Mouse (Mus musculus) left cerebral cortex, adult 2 months (tissue): ENCODE measurements around the gene Plxna4. TPM values are rescaled to one million over a fixed set of nuclear protein-coding genes. Genes with fewer than 3 reads are reported as not detected.

Experiments used
- DNase-seq, 2 experiments: peaks; one replicate each; pipeline ENCODE4 v3.0.0; 2021 to 2022; ENCODE audit warnings: low spot score in 2 of 2, mixed read lengths in 1 of 2; ENCODE audit errors: extremely low spot score in 1 of 2
- H3K27ac ChIP-seq: fragments of 200-600 bp; 2 replicates; pipeline ENCODE4 v1.8.1; 2022
- H3K4me3 ChIP-seq: fragments of 200-600 bp; 2 replicates; pipeline ENCODE4 v1.8.1; 2022
- CTCF ChIP-seq: fragments of 200-600 bp; IDR thresholded peaks from 2 replicates; pipeline ENCODE4 v1.8.1; 2022; ENCODE audit warnings: antibody characterized with exemption, mild to moderate bottlenecking, moderate library complexity
- intact Hi-C: fragments of 180-260 bp; cut with DNase I; formaldehyde crosslinking; loops from one replicate; pipeline ENCODE4 v1.15.1; 2025
- total RNA-seq, 2 experiments: library from RNA; stranded (reverse); gene quantifications; 2 replicates each; pipeline ENCODE4 v1.2.3; 2021

The Plxna4 gene
- total RNA-seq, 2 experiments from 2014 or later = 70.2 to 71.6 TPM

DNA sequence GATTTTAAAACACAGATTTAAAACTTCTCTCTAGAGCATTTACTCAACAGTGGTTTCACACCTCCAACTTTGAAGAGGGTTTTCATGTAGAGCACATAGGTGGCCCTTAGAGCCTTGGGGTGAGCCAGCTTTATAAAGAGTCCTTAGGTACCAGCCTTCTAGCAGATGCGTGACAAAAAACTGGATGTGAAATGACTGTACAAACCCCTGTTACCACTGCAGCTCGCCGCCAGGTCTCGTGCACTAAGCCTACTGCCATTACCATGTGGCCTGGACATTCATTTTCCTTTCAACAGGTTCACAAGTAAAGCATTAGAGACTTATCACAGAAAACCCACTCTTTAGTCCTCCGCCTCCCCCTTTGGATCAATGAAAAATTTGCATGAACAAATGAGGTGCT is 261.6 kb downstream of the Plxna4 start:
- no peak for DNase-seq
- TF ChIP-seq CTCF = no peak
- intact Hi-C loops = loop anchor here (5.0 kb wide), 1 partner anchor 664 kb away; no protein-coding TSS in a partner anchor
- H3K27ac ChIP-seq = no peak overlapping the region
- H3K4me3 ChIP-seq = no peak overlapping the region

DNA sequence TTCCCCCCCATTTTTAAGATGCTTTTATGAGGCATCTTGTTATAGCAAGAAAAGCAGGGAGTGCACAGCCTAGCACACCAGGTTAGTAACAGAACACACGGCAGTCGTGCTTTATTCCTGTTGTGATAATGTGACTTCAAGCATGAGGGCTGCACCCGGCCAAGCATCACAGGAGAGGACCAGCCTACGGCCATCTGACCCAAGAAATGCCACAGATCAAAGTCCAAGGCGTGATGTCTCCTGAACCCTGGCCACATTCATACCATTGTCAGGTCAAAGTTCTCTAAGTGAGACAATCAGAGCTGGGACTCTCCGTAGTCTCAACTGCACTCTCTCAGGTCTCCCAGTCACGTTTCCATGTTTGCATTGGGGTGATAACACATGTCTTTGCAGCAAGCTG is 262.1 kb downstream of the Plxna4 start:
- no peak overlapping the region for H3K4me3 ChIP-seq
- DNase-seq = no peak
- intact Hi-C loops = loop anchor here (5.0 kb wide), 1 partner anchor 664 kb away; no protein-coding TSS in a partner anchor

DNA sequence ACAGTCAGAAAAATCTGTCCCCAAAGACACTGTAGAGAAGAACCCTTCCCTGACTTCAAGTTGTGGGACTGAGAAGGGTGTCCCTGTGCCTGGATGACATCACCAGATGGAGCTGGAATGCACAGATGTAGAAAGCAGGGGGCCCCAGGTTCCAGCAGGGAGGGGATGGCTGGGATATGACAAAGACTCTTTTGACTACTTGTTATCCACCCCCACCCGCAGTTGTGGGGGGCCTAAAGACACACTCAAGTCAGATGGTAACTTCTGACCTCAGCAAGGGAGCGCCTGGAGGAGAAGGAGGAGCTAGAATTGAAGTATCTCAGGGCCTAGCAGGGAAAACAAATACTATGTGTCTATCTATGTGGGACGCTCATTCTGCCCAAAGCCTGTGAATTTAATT is 266.8 kb downstream of the Plxna4 start:
- TF ChIP-seq CTCF = no peak

More for the DNA sequence above, 262.1 kb downstream of the Plxna4 start:
- no peak for TF ChIP-seq CTCF
- no peak overlapping the region for H3K27ac ChIP-seq

GRCm38 (mm10) chr6:32320254-32320653 is 267.7 kb downstream of the Plxna4 start:
- peak; percentile 50 for TF ChIP-seq CTCF
- DNase-seq = no peak
- H3K27ac ChIP-seq = no peak overlapping the region
- no peak overlapping the region for H3K4me3 ChIP-seq
- intact Hi-C loops = loop anchor here (1.0 kb wide), 1 partner anchor 382 kb away; no protein-coding TSS in a partner anchor

More for the DNA sequence above, 266.8 kb downstream of the Plxna4 start:
- H3K27ac ChIP-seq = no peak overlapping the region
- intact Hi-C loops = no loop called here
- no peak for DNase-seq
- H3K4me3 ChIP-seq = no peak overlapping the region

DNA sequence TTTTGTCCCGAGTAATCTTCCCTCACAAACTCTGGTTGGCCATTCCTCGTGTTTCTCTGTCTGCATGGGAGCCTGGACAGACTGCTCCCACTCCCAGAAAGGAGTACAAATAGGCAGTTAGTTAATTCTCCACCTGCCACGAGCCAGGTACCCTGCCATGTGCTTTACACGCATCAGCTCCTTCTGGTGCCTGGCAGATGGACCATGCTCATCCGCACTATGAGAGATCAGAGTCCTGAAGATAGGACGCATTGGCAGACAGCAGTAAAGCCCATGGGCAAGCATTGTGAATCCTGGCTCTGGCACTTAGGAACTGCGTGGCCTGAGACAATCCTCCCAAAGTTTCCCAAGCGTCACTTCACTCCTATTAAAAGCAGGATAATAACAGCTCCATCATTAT is 270.5 kb downstream of the Plxna4 start:
- Histone ChIP-seq H3K4me3 (no peak overlapping the region), H3K27ac (no peak overlapping the region)
- TF ChIP-seq CTCF = no peak
- intact Hi-C loops = loop anchor here (5.0 to 10.0 kb wide), 2 partner anchors 125 to 303 kb away; no protein-coding TSS in a partner anchor
- DNase-seq = no peak

- Histone ChIP-seq H3K4me3 (no peak overlapping the region), H3K27ac (no peak overlapping the region)
- intact Hi-C loops = loop anchor here (5.0 to 10.0 kb wide), 2 partner anchors 123 to 300 kb away; no protein-coding TSS in a partner anchor
- DNase-seq = no peak
- TF ChIP-seq CTCF = no peak
Observed at GRCm38 (mm10) chr6:32315011-32315450, 273.0 kb downstream of the Plxna4 start.

GRCm38 (mm10) chr6:32309147-32309546 is 278.8 kb downstream of the Plxna4 start:
- no peak for DNase-seq
- Histone ChIP-seq H3K27ac (no peak overlapping the region), H3K4me3 (no peak overlapping the region)
- no peak for TF ChIP-seq CTCF
- intact Hi-C loops = no loop called here

DNA sequence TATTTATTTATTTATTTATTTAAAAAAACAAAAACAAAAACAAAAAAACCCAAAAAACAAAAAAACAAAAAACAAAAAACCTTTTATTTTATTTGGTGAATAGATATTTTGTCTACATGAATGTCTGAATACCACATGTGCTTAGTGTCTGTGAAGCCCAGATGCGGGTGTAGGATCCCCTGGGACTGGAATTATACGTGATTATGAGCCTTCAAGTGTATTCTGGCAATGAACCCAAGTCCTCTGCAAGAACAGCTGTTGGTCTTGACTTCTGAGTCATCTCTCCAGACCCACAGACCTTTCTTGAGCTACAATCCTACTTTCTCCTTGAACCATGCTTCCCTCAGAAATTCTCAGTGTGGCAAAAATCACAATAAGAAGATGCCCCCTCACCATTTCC is 287.4 kb downstream of the Plxna4 start:
- no peak for TF ChIP-seq CTCF
- H3K27ac ChIP-seq = no peak overlapping the region
- intact Hi-C loops = no loop called here
- H3K4me3 ChIP-seq = no peak overlapping the region
- DNase-seq = no peak

GRCm38 (mm10) chr6:32281457-32281856 is 306.5 kb downstream of the Plxna4 start:
- no peak for TF ChIP-seq CTCF

DNA sequence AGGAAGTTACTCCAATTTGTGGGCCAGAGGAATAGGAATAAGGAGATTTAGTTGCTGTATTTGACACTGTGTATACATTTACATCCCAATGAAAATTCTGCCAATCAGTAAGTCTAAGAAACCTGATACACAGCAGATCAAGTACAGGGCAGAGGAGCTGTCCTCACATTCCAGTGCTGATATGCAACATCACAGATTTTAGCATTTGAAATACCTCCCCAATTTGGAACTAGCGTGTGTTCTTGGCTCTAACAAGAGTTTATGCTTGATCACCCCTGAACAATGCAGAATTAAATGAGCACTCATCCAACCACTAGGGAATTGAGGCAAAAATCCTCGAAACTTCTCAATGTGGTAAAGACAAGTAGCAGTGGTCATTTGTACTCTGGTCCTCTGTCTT is 307.3 kb downstream of the Plxna4 start:
- H3K27ac ChIP-seq = no peak overlapping the region
- intact Hi-C loops = no loop called here

More at GRCm38 (mm10) chr6:32281457-32281856, 306.5 kb downstream of the Plxna4 start:
- H3K4me3 ChIP-seq = no peak overlapping the region
- intact Hi-C loops = no loop called here
- H3K27ac ChIP-seq = no peak overlapping the region
- no peak for DNase-seq

DNA sequence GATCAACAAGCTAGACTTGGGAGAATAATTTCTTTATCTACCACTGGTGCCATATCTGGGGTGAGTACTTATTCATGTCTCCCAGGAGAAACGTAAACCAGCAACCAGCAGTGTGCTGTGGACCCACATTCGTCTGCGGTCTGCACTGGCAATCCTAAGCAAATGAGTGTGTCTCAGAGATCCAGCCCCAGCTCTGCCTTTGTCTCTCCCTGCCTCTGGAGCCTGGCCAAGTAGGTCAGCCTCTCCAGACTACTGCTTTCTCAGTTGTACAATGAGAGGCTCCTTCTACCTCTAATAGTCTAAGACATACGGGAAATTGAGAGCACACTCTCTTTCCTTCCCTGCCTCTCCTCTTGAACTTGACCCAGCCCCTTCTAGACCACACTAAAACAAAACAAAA is 316.5 kb downstream of the Plxna4 start:
- peak; percentile 30 to 64 for DNase-seq
- no peak overlapping the region for H3K27ac ChIP-seq
- intact Hi-C loops = no loop called here
- no peak overlapping the region for H3K4me3 ChIP-seq
- TF ChIP-seq CTCF = no peak

More for the DNA sequence above, 307.3 kb downstream of the Plxna4 start:
- no peak overlapping the region for H3K4me3 ChIP-seq
- no peak for TF ChIP-seq CTCF
- no peak for DNase-seq

GRCm38 (mm10) chr6:32266085-32266484 is 321.9 kb downstream of the Plxna4 start:
- Histone ChIP-seq H3K27ac (no peak overlapping the region), H3K4me3 (no peak overlapping the region)
- intact Hi-C loops = no loop called here
- DNase-seq = no peak
- TF ChIP-seq CTCF = no peak

DNA sequence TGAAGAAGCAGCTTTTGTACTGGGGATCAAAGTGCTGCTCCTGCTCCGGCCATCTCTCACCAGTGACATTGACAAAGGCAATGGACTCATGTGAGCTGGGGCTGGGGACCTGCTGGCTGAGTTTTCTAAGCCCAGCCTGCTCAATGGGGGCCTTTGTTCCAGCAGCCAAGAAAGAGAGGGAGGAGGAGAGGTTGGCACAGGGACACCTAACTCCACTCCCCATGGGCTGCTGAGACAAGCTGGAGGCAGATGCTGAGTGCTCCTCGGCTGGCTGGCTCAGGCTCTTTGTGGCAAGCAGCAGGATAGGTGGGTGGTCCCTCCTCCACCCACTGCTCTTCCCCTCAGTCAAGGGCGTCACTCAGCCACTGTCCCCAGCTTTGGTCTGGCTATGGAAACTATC is 326.7 kb downstream of the Plxna4 start:
- TF ChIP-seq CTCF = no peak
- peak; percentile 21 to 45 for DNase-seq
- Histone ChIP-seq H3K4me3 (no peak overlapping the region), H3K27ac (peak overlapping the region; percentile 24; the same call in 1 of the 2 replicates)
- intact Hi-C loops = no loop called here
